Mouse (Mus musculus): ENCODE measurements around the gene Pde4b. TPM values are rescaled to one million over a fixed set of nuclear protein-coding genes. Genes with fewer than 3 reads are reported as not detected.

Gene Pde4b
- polyA plus RNA-seq, 1 experiment from 2014 or later = 37.3 TPM

DNA sequence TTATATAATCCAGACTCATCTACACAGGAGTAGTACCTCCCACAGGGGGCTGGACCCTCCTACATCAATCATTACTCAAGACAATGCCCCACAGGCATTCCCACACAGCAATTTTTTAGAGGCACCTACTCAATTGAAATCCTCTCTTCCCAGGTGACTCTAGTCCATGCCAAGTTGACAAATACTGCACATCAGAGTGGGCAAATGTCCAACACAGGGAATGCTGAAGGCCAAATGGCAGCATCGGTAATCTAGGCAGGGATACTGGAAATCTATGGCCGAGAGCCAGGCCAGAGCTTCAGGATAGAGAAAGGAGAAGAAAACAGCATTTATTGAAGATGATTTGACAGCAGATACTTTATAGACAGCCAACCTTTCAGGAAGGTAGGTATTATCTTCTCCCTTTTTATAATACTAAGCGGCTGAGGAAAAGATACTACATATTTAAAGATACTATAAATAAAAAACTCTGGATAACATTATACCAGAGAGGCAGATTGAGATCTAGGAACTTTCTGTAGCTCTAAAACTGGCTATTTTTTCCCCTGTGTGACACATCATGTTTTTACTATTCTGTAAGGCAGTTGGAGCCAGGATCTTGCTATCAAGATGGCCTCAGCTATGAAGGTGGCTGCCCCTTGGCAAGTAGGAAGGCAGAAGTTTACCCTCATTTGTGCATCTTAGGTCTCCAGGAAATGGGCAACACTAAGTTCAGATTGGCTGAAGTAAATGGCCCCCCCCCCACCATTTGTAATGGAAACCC, 266.5 kb downstream of the Pde4b start:
- Histone ChIP-seq H3K4me3 (no peak overlapping the region), H3K4me1 (no peaks in the 10 kb centered on the region), H3K9ac (no peak overlapping the region), H3K9me3 (no peaks in the 10 kb centered on the region), H3K27me3 (no peaks in the 10 kb centered on the region), H3K4me2 (no peak overlapping the region), H3K27ac (no peak overlapping the region), H3K36me3 (no peaks in the 10 kb centered on the region)
- no peak for ATAC-seq (ENCODE audit: borderline replicate concordance, extremely low read depth, low FRiP score, low TSS enrichment)
- WGBS = 84% methylated on average over 3 of the region's 3 CpGs

DNA sequence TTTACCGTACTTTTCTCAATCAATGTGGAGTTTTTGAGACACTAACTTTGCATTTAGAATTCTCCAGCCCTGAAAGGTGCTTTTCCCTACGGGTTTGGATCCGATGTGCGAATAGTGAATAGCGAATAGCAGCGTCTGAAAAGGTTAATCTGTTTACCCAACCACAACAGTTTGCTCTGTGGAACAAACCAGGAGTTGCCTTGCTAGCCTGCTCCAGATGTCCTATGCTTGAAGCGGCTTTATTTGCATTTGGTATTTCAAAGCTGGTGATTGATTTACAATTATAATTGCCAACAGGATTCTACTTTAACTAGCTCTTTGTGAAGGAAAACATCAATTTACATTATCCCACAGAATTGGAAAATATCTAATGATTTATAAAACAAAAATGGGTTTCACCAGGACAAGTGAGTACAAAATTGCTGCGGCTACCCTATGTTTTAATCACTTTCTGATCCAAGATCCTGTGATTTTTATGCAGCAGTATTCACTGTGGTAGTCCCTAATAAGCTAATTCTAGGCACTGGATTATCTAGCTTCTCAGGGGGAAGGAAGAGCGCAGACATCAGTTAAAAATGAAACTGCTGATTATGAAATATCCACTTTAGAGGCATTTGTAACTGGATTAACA, 280.9 kb downstream of the Pde4b start:
- Histone ChIP-seq H3K4me1 (no peaks in the 10 kb centered on the region), H3K27me3 (no peaks in the 10 kb centered on the region), H3K9me3 (no peaks in the 10 kb centered on the region), H3K36me3 (no peaks in the 10 kb centered on the region), H3K4me3 (no peak overlapping the region), H3K4me2 (no peak overlapping the region), H3K9ac (no peak overlapping the region), H3K27ac (no peak overlapping the region)
- ATAC-seq (ENCODE audit: borderline replicate concordance, extremely low read depth, low FRiP score, low TSS enrichment) = no peak
- WGBS = 48% methylated on average over 9 of the region's 9 CpGs

DNA sequence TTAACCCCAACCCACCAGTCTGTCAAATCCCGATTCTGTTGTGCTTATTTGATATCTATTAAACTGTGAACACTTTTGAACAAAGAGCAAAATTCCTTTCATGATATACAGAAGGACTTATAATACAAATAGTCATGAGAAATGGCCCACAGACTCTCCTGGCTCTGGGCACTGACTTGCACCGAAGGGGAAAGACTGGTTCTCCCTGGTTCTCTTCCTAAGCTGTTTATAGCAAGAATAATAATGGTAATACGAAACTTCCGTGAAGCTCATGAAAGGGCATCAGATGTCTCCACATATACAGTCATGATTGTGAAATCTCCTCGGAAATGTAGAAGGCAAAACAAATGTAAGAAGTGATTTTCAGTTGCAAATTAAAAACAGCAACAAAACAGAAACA, 287.3 kb downstream of the Pde4b start:
- 56% methylated on average over 5 of the region's 5 CpGs for WGBS

DNA sequence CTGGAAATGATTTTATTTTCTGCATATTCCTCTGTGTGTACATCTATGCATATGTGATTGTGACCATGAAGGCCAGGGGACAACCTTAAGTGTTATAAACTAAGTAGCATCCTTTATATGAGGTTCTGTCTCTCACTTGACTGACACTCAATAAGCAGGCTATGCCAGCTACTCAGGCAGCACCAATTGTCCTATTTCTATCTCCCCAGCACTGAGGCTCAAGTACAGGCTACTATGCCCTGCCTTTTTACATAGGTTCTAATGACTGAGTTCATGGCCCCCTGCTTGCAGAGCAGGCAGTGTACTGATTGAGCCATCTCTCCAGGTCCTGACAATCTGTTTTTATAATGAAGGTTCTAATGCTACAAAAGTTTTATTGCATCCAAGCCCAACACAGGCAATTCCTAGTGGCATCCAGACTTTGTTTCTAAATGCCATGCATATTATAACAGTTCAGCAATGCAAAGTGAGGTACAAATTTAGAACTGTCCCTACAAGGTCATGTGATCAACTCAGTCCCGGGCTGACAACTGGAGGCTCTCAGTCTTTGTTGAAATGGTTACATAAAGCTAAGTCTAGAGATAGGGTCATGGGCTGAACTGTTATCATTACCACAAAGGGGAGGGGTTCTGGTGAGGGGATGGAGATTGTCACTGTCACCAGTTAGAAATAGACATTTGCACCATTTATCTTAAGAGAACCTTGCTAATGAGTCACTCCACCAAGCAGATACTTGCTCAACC, 295.6 kb downstream of the Pde4b start:
- 57% methylated on average over 1 of the region's 1 CpGs for WGBS
- Histone ChIP-seq H3K9me3 (no peaks in the 10 kb centered on the region), H3K4me1 (no peaks in the 10 kb centered on the region), H3K27me3 (no peaks in the 10 kb centered on the region), H3K4me3 (no peak overlapping the region), H3K27ac (no peak overlapping the region), H3K9ac (no peak overlapping the region), H3K36me3 (no peaks in the 10 kb centered on the region), H3K4me2 (no peak overlapping the region)
- no peak for ATAC-seq (ENCODE audit: borderline replicate concordance, extremely low read depth, low FRiP score, low TSS enrichment)

More for the DNA sequence above, 287.3 kb downstream of the Pde4b start:
- Histone ChIP-seq H3K36me3 (no peaks in the 10 kb centered on the region), H3K27me3 (no peaks in the 10 kb centered on the region), H3K4me2 (no peak overlapping the region), H3K4me1 (no peaks in the 10 kb centered on the region), H3K27ac (no peak overlapping the region), H3K9me3 (no peaks in the 10 kb centered on the region), H3K4me3 (no peak overlapping the region), H3K9ac (no peak overlapping the region)
- ATAC-seq (ENCODE audit: borderline replicate concordance, extremely low read depth, low FRiP score, low TSS enrichment) = no peak

DNA sequence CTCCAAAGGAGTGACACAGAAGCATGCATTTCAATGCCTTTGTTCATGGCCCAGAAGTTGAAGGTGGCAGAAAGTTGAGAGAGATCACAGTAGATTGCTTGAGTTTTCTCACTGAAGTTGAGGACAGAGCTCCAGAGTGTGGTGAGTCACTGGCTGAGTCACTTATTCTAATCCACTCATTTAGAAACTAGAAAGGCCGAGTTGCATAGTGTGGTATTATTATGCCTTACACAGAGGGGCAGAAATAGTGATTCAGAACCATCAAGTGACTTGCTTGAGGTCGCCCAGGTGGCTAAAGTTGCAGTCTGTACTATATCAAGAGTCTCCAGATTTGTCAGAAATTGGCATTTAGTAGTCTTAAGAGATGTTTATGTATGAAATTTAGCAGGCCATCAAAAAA, 306.3 kb downstream of the Pde4b start:
- WGBS = 56% methylated on average over 2 of the region's 2 CpGs

DNA sequence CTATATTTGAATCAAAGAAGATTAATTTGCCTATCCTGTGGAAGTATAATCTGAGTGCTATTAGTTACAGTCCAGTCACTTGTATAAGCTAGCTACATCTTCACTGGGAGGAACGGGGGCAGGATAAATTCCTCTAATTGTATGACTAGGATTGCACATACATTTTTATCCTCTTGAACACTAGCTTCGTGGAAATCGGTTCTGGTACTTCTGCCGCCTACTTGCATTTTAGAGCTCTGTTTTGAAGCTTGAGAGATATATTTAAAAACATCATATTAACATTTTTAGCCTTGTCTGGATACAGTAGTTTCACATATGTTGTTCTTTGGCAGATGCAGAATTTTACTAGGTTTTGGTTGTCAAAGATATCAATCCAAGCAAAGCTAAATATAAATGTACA, 310.0 kb downstream of the Pde4b start:
- Histone ChIP-seq H3K9me3 (no peaks in the 10 kb centered on the region; the same call in 1 of the 2 replicates), H3K27ac (no peak overlapping the region), H3K27me3 (no peaks in the 10 kb centered on the region), H3K4me3 (no peak overlapping the region), H3K4me1 (no peaks in the 10 kb centered on the region), H3K4me2 (no peak overlapping the region), H3K36me3 (no peaks in the 10 kb centered on the region), H3K9ac (no peak overlapping the region)
- 90% methylated on average over 4 of the region's 4 CpGs for WGBS
- no peak for ATAC-seq (ENCODE audit: borderline replicate concordance, extremely low read depth, low FRiP score, low TSS enrichment)

More for the DNA sequence above, 306.3 kb downstream of the Pde4b start:
- no peaks in the 10 kb centered on the region; the same call in 1 of the 2 replicates for H3K9me3 ChIP-seq
- ATAC-seq (ENCODE audit: borderline replicate concordance, extremely low read depth, low FRiP score, low TSS enrichment) = no peak
- no peak overlapping the region for H3K4me2 ChIP-seq
- H3K27me3 ChIP-seq = no peaks in the 10 kb centered on the region
- no peaks in the 10 kb centered on the region for H3K4me1 ChIP-seq
- H3K9ac ChIP-seq = no peak overlapping the region
- H3K36me3 ChIP-seq = no peaks in the 10 kb centered on the region
- H3K4me3 ChIP-seq = no peak overlapping the region
- no peak overlapping the region for H3K27ac ChIP-seq

DNA sequence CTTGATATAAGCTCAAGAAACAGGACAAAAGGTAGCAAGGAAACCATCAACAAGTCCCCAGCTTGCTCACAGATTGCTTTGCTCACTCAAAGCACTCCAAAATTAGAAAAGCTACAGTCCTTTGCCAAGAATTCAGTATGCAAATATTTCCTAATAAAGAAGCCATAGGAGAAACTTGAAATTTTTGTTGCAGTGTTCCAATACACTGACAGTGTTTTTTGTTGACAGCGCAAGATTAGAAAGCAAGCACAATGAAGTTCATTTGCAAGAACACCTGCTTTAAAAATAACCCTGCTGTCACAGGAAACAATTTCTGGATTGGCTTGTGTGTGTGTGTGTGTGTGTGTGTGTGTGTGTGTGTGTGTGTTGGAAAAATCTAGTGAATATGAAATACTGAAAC, 311.2 kb downstream of the Pde4b start:
- no peaks in the 10 kb centered on the region for H3K4me1 ChIP-seq
- H3K4me3 ChIP-seq = no peak overlapping the region
- ATAC-seq (ENCODE audit: borderline replicate concordance, extremely low read depth, low FRiP score, low TSS enrichment) = no peak
- no peak overlapping the region for H3K4me2 ChIP-seq
- H3K27me3 ChIP-seq = no peaks in the 10 kb centered on the region
- H3K9me3 ChIP-seq = no peaks in the 10 kb centered on the region; the same call in 1 of the 2 replicates
- 95% methylated on average over 1 of the region's 1 CpGs for WGBS
- H3K27ac ChIP-seq = no peak overlapping the region
- no peak overlapping the region for H3K9ac ChIP-seq
- no peaks in the 10 kb centered on the region for H3K36me3 ChIP-seq

DNA sequence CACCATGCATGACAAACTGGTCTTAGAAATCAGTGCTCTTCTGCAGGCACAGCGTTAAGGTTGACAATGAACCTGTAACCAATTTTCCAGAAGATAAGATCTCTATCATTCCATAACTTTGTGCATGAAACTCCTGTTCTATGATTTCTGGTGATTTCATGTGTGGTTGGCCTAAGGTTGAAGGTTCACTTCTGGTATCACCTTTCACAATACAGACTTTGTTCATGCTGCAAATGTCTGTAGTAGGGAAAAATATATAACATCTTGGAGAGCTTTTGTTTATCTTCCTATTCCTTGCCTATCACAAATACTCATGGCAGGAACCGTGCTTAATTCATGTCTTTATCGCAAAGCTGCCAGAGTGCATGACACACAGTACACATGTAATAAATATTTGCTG, 319.5 kb downstream of the Pde4b start:
- no peaks in the 10 kb centered on the region for H3K4me1 ChIP-seq
- H3K4me3 ChIP-seq = no peak overlapping the region
- no peak overlapping the region for H3K4me2 ChIP-seq
- H3K9ac ChIP-seq = no peak overlapping the region
- ATAC-seq (ENCODE audit: borderline replicate concordance, extremely low read depth, low FRiP score, low TSS enrichment) = no peak
- no peaks in the 10 kb centered on the region for H3K36me3 ChIP-seq
- WGBS = 52% methylated on average over 3 of the region's 3 CpGs
- no peaks in the 10 kb centered on the region for H3K27me3 ChIP-seq
- H3K27ac ChIP-seq = no peak overlapping the region
- H3K9me3 ChIP-seq = no peaks in the 10 kb centered on the region

DNA sequence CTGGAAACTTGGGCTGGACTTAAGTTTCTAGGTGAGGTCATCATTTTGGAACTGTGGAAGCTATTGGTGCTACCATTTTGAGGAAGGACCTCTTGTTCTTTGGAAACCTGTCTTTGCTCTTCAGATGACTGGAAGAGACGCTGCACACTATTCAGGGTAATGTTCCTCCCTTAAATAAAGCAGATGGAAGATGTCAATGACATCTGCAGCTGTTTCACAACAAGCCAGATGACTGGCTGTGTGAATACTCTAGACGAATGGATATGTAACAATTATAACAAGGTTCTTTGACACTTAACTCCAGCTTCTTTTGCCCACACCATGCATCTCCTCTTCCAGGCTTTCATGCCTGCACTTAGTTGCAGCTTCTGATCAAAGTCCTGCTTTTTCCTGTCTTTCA, 320.8 kb downstream of the Pde4b start:
- Histone ChIP-seq H3K9ac (no peak overlapping the region), H3K4me3 (no peak overlapping the region), H3K27me3 (no peaks in the 10 kb centered on the region), H3K36me3 (no peaks in the 10 kb centered on the region), H3K9me3 (no peaks in the 10 kb centered on the region), H3K4me1 (no peaks in the 10 kb centered on the region), H3K27ac (no peak overlapping the region), H3K4me2 (no peak overlapping the region)
- WGBS = 34% methylated on average over 2 of the region's 2 CpGs
- no peak for ATAC-seq (ENCODE audit: borderline replicate concordance, extremely low read depth, low FRiP score, low TSS enrichment)

DNA sequence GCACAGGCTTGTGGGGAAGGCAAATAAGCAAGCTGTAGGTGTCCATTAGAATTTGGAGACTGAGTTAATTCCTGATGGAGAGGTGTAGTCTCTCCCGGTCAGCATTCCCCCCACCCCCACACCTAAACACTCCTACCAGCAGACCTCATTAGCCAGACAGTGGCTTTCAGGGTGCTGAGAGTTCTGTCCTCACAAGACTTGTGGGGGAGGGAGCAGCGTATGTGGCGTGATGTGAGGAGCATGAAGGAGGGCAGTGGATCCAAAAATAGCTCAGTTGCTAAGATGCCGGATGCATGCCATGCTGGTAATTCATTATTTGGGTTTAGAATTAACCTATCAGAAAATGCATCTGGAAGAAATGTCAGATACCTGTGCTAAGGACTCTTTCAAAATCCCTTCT, 321.6 kb downstream of the Pde4b start:
- Histone ChIP-seq H3K4me1 (no peaks in the 10 kb centered on the region), H3K9ac (no peak overlapping the region), H3K9me3 (no peaks in the 10 kb centered on the region), H3K27ac (no peak overlapping the region), H3K36me3 (no peaks in the 10 kb centered on the region), H3K4me2 (no peak overlapping the region), H3K4me3 (no peak overlapping the region), H3K27me3 (no peaks in the 10 kb centered on the region)
- no peak for ATAC-seq (ENCODE audit: borderline replicate concordance, extremely low read depth, low FRiP score, low TSS enrichment)
- WGBS = 25% methylated on average over 4 of the region's 4 CpGs

DNA sequence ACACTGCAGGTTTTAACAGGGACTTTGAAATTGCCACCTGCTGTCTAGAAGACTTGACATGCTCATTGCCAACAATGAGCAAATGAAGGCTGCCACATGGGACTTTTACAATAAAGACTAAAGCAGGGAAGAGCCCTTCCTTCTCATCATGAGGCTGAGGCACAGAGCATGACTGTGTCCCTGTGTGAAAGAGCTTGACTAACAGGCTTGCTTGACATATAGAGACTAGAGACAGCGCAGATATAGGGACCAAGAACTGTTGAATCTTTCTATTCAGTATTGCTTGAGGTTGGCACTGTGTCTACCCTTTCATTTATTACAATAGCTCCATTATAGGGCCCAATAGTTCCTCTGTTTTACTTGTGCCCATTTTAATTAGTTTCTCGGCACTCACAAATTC, 325.8 kb downstream of the Pde4b start:
- Histone ChIP-seq H3K36me3 (no peaks in the 10 kb centered on the region), H3K4me3 (no peak overlapping the region), H3K4me1 (no peaks in the 10 kb centered on the region), H3K9me3 (no peaks in the 10 kb centered on the region), H3K27ac (no peak overlapping the region), H3K4me2 (no peak overlapping the region), H3K27me3 (no peaks in the 10 kb centered on the region), H3K9ac (no peak overlapping the region)
- ATAC-seq (ENCODE audit: borderline replicate concordance, extremely low read depth, low FRiP score, low TSS enrichment) = no peak
- WGBS = 85% methylated on average over 2 of the region's 2 CpGs

DNA sequence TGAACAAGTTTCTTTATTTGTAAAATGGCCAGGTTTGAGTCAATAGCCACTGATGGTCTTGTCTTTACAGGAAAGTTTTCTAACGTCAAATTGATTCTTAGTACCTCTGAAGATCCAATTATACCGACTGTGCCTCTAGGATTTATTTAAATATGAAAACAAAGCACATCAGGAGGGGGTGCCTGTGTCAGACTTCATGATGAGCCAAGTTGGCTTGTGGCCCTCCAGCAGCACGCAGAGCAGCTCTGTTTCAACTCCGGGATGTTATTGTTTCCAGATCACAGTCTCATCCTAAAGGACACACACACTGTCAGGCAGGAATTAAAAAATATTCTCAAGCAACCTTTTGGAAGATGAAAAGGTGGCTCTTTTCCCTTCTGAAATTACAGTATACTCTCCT, 326.5 kb downstream of the Pde4b start:
- no peak overlapping the region for H3K27ac ChIP-seq

More for the DNA sequence above, 326.5 kb downstream of the Pde4b start:
- Histone ChIP-seq H3K4me2 (no peak overlapping the region), H3K36me3 (no peaks in the 10 kb centered on the region), H3K9ac (no peak overlapping the region), H3K4me3 (no peak overlapping the region), H3K9me3 (no peaks in the 10 kb centered on the region), H3K4me1 (no peaks in the 10 kb centered on the region), H3K27me3 (no peaks in the 10 kb centered on the region)
- ATAC-seq (ENCODE audit: borderline replicate concordance, extremely low read depth, low FRiP score, low TSS enrichment) = no peak
- WGBS = 37% methylated on average over 4 of the region's 4 CpGs
